Mouse (Mus musculus): ENCODE measurements at regions not wholly inside any gene's neighbourhood (a gene's known extent, or its start where the extent isn't known, plus 50 kb on each side); places are given as distances from the start of the nearest gene placed in this dataset.

GRCm38 (mm10) chr6:66151786-66152185, 199.4 kb downstream of the 4930544G11Rik start:
- H3K9me3 ChIP-seq: no peaks in the 10 kb centered on the region
- no peaks in the 10 kb centered on the region for H3K27me3 ChIP-seq
- H3K4me3 ChIP-seq: no peak overlapping the region
- no peak overlapping the region for H3K27ac ChIP-seq
- H3K4me2 ChIP-seq: no peak overlapping the region
- WGBS: 48% methylated on average over 3 of the region's 3 CpGs
- ATAC-seq (ENCODE audit: insufficient number of reproducible peaks, low FRiP score, low TSS enrichment, low read depth): no peak
- H3K9ac ChIP-seq: no peak overlapping the region
- no peaks in the 10 kb centered on the region for H3K36me3 ChIP-seq
- no peaks in the 10 kb centered on the region for H3K4me1 ChIP-seq

GRCm38 (mm10) chr6:66154831-66155230, 202.4 kb downstream of the 4930544G11Rik start:
- no peaks in the 10 kb centered on the region for H3K27me3 ChIP-seq

GRCm38 (mm10) chr6:66160805-66161204, 208.4 kb downstream of the 4930544G11Rik start:
- H3K4me1 ChIP-seq: no peaks in the 10 kb centered on the region
- 45% methylated on average over 2 of the region's 2 CpGs for WGBS

More at GRCm38 (mm10) chr6:66154831-66155230, 202.4 kb downstream of the 4930544G11Rik start:
- Histone ChIP-seq H3K4me3 (no peak overlapping the region), H3K27ac (no peak overlapping the region), H3K4me1 (no peaks in the 10 kb centered on the region), H3K36me3 (no peaks in the 10 kb centered on the region), H3K4me2 (no peak overlapping the region), H3K9ac (no peak overlapping the region), H3K9me3 (no peaks in the 10 kb centered on the region)
- no peak for ATAC-seq (ENCODE audit: insufficient number of reproducible peaks, low FRiP score, low TSS enrichment, low read depth)
- 90% methylated on average over 2 of the region's 2 CpGs for WGBS

GRCm38 (mm10) chr6:66168913-66169312, 216.5 kb downstream of the 4930544G11Rik start:
- 56% methylated on average over 3 of the region's 3 CpGs for WGBS
- Histone ChIP-seq H3K9me3 (no peaks in the 10 kb centered on the region), H3K9ac (no peak overlapping the region), H3K36me3 (no peaks in the 10 kb centered on the region), H3K4me2 (no peak overlapping the region), H3K4me1 (no peaks in the 10 kb centered on the region), H3K27ac (no peak overlapping the region), H3K27me3 (no peaks in the 10 kb centered on the region), H3K4me3 (no peak overlapping the region)
- no peak for ATAC-seq (ENCODE audit: insufficient number of reproducible peaks, low FRiP score, low TSS enrichment, low read depth)

More at GRCm38 (mm10) chr6:66160805-66161204, 208.4 kb downstream of the 4930544G11Rik start:
- Histone ChIP-seq H3K27me3 (no peaks in the 10 kb centered on the region), H3K4me3 (no peak overlapping the region), H3K9ac (no peak overlapping the region), H3K36me3 (no peaks in the 10 kb centered on the region), H3K27ac (no peak overlapping the region), H3K9me3 (no peaks in the 10 kb centered on the region), H3K4me2 (no peak overlapping the region)
- no peak for ATAC-seq (ENCODE audit: insufficient number of reproducible peaks, low FRiP score, low TSS enrichment, low read depth)

- peaks cover 3% of the 10 kb centered on the region; the same call in 1 of the 2 replicates for H3K4me1 ChIP-seq
- WGBS: 88% methylated on average over 1 of the region's 1 CpGs
- no peak overlapping the region for H3K27ac ChIP-seq
- no peak overlapping the region for H3K9ac ChIP-seq
- no peaks in the 10 kb centered on the region for H3K36me3 ChIP-seq
- H3K4me3 ChIP-seq: no peak overlapping the region
- no peak for ATAC-seq (ENCODE audit: insufficient number of reproducible peaks, low FRiP score, low TSS enrichment, low read depth)
- no peak overlapping the region for H3K4me2 ChIP-seq
- H3K9me3 ChIP-seq: no peaks in the 10 kb centered on the region
- no peaks in the 10 kb centered on the region for H3K27me3 ChIP-seq
Measured at GRCm38 (mm10) chr6:66197990-66198389, 245.6 kb downstream of the 4930544G11Rik start.

GRCm38 (mm10) chr6:66200136-66200790, 247.9 kb downstream of the 4930544G11Rik start:
- Histone ChIP-seq H3K27ac (peak overlapping the region; percentile 33; the same call in 1 of the 2 replicates), H3K9ac (no peak overlapping the region), H3K4me1 (peaks cover 3% of the 10 kb centered on the region; the same call in 1 of the 2 replicates), H3K27me3 (no peaks in the 10 kb centered on the region), H3K36me3 (no peaks in the 10 kb centered on the region), H3K9me3 (no peaks in the 10 kb centered on the region), H3K4me2 (no peak overlapping the region), H3K4me3 (no peak overlapping the region)
- WGBS: 18% methylated on average over 6 of the region's 6 CpGs
- ATAC-seq (ENCODE audit: insufficient number of reproducible peaks, low FRiP score, low TSS enrichment, low read depth): no peak

GRCm38 (mm10) chr6:66206197-66206925, 254.0 kb downstream of the 4930544G11Rik start:
- Histone ChIP-seq H3K27me3 (no peaks in the 10 kb centered on the region), H3K4me2 (no peak overlapping the region), H3K4me1 (no peaks in the 10 kb centered on the region), H3K36me3 (no peaks in the 10 kb centered on the region), H3K27ac (no peak overlapping the region), H3K9me3 (no peaks in the 10 kb centered on the region), H3K4me3 (no peak overlapping the region), H3K9ac (no peak overlapping the region)
- 43% methylated on average over 5 of the region's 5 CpGs for WGBS
- no peak for ATAC-seq (ENCODE audit: insufficient number of reproducible peaks, low FRiP score, low TSS enrichment, low read depth)

GRCm38 (mm10) chr6:66217543-66217942, 265.1 kb downstream of the 4930544G11Rik start:
- WGBS: 68% methylated on average over 2 of the region's 2 CpGs
- Histone ChIP-seq H3K4me3 (no peak overlapping the region), H3K9me3 (no peaks in the 10 kb centered on the region), H3K4me1 (no peaks in the 10 kb centered on the region), H3K4me2 (no peak overlapping the region), H3K9ac (no peak overlapping the region), H3K36me3 (no peaks in the 10 kb centered on the region), H3K27ac (no peak overlapping the region), H3K27me3 (no peaks in the 10 kb centered on the region)
- ATAC-seq (ENCODE audit: insufficient number of reproducible peaks, low FRiP score, low TSS enrichment, low read depth): no peak

- Histone ChIP-seq H3K27ac (peak overlapping the region; percentile 23; the same call in 1 of the 2 replicates), H3K9ac (no peak overlapping the region), H3K27me3 (no peaks in the 10 kb centered on the region), H3K4me3 (no peak overlapping the region), H3K4me1 (0 out of 2 replicates have a peak, but pooled peaks cover 6% of the 10 kb centered on the region), H3K36me3 (no peaks in the 10 kb centered on the region), H3K4me2 (no peak overlapping the region), H3K9me3 (no peaks in the 10 kb centered on the region)
- 37% methylated on average over 4 of the region's 4 CpGs for WGBS
- peak; percentile 72; the same call in 1 of the 2 replicates for ATAC-seq (ENCODE audit: insufficient number of reproducible peaks, low FRiP score, low TSS enrichment, low read depth)
Measured at GRCm38 (mm10) chr6:66224164-66224903, 271.9 kb downstream of the 4930544G11Rik start.

GRCm38 (mm10) chr6:66236368-66236767, 284.0 kb downstream of the 4930544G11Rik start:
- no peak overlapping the region for H3K9ac ChIP-seq
- no peaks in the 10 kb centered on the region for H3K27me3 ChIP-seq
- H3K36me3 ChIP-seq: no peaks in the 10 kb centered on the region
- ATAC-seq (ENCODE audit: insufficient number of reproducible peaks, low FRiP score, low TSS enrichment, low read depth): no peak
- H3K27ac ChIP-seq: no peak overlapping the region
- H3K4me3 ChIP-seq: no peak overlapping the region
- H3K4me2 ChIP-seq: no peak overlapping the region
- no peaks in the 10 kb centered on the region for H3K9me3 ChIP-seq
- H3K4me1 ChIP-seq: no peaks in the 10 kb centered on the region
- 58% methylated on average over 2 of the region's 2 CpGs for WGBS

- no peaks in the 10 kb centered on the region for H3K9me3 ChIP-seq
- no peak overlapping the region for H3K4me3 ChIP-seq
- ATAC-seq (ENCODE audit: insufficient number of reproducible peaks, low FRiP score, low TSS enrichment, low read depth): no peak
- whole genome bisulfite sequencing: 83% methylated on average over 4 of the region's 4 CpGs
- H3K4me1 ChIP-seq: no peaks in the 10 kb centered on the region
- H3K27me3 ChIP-seq: no peaks in the 10 kb centered on the region
- H3K9ac ChIP-seq: no peak overlapping the region
- no peak overlapping the region for H3K27ac ChIP-seq
- no peak overlapping the region for H3K4me2 ChIP-seq
- no peaks in the 10 kb centered on the region for H3K36me3 ChIP-seq
Measured at GRCm38 (mm10) chr6:66255378-66255777, 279.8 kb upstream of the Mad2l1 start.

GRCm38 (mm10) chr6:66263429-66263828, 271.8 kb upstream of the Mad2l1 start:
- H3K27ac ChIP-seq: no peak overlapping the region
- ATAC-seq (ENCODE audit: insufficient number of reproducible peaks, low FRiP score, low TSS enrichment, low read depth): no peak
- 76% methylated on average over 3 of the region's 3 CpGs for WGBS

More at GRCm38 (mm10) chr6:66263429-66263828, 271.8 kb upstream of the Mad2l1 start:
- H3K9me3 ChIP-seq: no peaks in the 10 kb centered on the region
- H3K4me3 ChIP-seq: no peak overlapping the region
- no peaks in the 10 kb centered on the region for H3K27me3 ChIP-seq
- no peak overlapping the region for H3K4me2 ChIP-seq
- no peaks in the 10 kb centered on the region for H3K36me3 ChIP-seq
- no peak overlapping the region for H3K9ac ChIP-seq
- H3K4me1 ChIP-seq: 0 out of 2 replicates have a peak, but pooled peaks cover 4% of the 10 kb centered on the region

All from limb, embryonic 15.5 days (tissue).